Mouse (Mus musculus): Measurements from ENCODE around the gene Sprtn. TPM values are rescaled to one million over a fixed set of nuclear protein-coding genes. Genes with fewer than 3 reads are reported as not detected.

The Sprtn gene
- polyA plus RNA-seq, 1 experiment from 2014 or later = 9.7 TPM

- 76% methylated on average over 17 of the region's 17 CpGs for WGBS
Measured at GRCm38 (mm10) chr8:124911938-124912872, 14.5 kb downstream of the Sprtn start.

DNA sequence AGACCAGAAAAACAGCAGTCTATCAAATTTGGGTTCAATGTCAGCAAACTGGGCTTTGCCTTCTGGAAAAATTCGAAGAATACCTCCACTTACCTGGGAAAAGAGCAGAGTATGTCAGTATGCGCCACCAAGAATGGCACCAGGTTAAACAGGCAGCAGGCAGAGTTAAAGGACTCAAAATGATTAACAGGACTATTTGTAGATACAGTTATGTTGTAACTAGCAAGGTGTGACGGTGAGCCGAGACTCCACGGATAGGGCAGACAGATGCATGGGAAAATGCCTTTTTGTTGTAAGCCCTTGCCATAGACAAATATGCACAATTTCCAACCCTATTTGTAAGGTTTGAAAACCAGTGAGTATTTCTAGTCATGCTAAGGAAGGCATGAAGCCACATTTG, 16.4 kb downstream of the Sprtn start:
- H3K4me3 ChIP-seq = no peak overlapping the region
- H3K36me3 ChIP-seq = peaks cover 69% of the 10 kb centered on the region
- no peak overlapping the region for H3K27ac ChIP-seq
- peaks cover 39% of the 10 kb centered on the region for H3K4me1 ChIP-seq
- no peaks in the 10 kb centered on the region for H3K27me3 ChIP-seq (ENCODE audit: insufficient read depth, poor library complexity, severe bottlenecking)
- no peak for DNase-seq (ENCODE audit: low spot score)
- no peaks in the 10 kb centered on the region for H3K9me3 ChIP-seq
- WGBS = 96% methylated on average over 5 of the region's 5 CpGs

More at GRCm38 (mm10) chr8:124911938-124912872, 14.5 kb downstream of the Sprtn start:
- H3K27ac ChIP-seq = no peak overlapping the region
- DNase-seq (ENCODE audit: low spot score) = no peak
- H3K9me3 ChIP-seq = no peaks in the 10 kb centered on the region
- H3K36me3 ChIP-seq = peaks cover 86% of the 10 kb centered on the region
- H3K27me3 ChIP-seq (ENCODE audit: insufficient read depth, poor library complexity, severe bottlenecking) = no peaks in the 10 kb centered on the region
- H3K4me3 ChIP-seq = no peak overlapping the region
- peaks cover 20% of the 10 kb centered on the region for H3K4me1 ChIP-seq

DNA sequence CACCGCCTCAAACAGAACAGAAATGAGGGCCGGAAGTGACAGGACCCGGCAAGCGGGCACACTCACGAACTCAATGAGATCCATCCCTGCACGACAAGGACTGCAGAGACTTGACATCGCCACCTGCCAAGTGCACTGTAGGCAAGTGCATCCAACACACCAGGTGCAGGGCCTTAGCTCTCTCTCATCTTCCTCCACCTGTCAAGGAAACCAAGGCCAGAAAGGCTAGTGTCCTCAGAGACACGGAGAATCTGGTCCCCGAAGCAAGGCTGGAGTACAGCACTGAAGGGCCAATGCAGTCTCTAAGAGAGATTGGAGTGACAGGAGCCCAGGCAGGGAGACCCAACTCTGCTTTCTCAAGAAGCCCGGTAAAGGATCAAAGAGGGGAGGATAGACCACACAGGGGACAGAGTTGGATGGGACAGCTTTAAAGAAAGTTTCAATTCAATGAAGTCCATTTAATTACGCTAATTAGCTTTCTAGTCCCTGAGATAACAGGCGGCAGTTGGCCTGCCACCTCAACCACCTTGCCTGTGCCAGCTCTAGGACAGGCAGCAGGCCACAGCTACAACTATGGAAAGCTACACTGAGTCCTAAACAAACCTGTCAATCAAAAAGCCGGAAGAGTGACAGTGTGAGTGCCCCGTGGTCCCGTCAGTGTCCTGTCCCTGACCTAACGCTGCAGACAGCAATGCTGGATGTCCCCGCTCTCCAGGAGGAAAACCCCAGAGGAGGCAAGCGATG, 20.2 kb downstream of the Sprtn start:
- WGBS = 81% methylated on average over 18 of the region's 18 CpGs

GRCm38 (mm10) chr8:124921369-124922279, 23.9 kb downstream of the Sprtn start:
- Histone ChIP-seq H3K27ac (peak overlapping the region; percentile 49), H3K27me3 (ENCODE audit: insufficient read depth, poor library complexity, severe bottlenecking) (no peaks in the 10 kb centered on the region), H3K36me3 (peaks cover 17% of the 10 kb centered on the region; the same call in 1 of the 2 replicates), H3K4me1 (peaks cover 79% of the 10 kb centered on the region), H3K9me3 (no peaks in the 10 kb centered on the region), H3K4me3 (0 out of 2 replicates have a peak overlapping the region, but pooled peaks have one; percentile 3)
- DNase-seq (ENCODE audit: low spot score) = no peak
- 58% methylated on average over 18 of the region's 18 CpGs for WGBS

More for the DNA sequence above, 20.2 kb downstream of the Sprtn start:
- no peaks in the 10 kb centered on the region for H3K9me3 ChIP-seq
- H3K4me1 ChIP-seq = peaks cover 54% of the 10 kb centered on the region
- no peak for DNase-seq (ENCODE audit: low spot score)
- no peak overlapping the region for H3K27ac ChIP-seq
- no peak overlapping the region for H3K4me3 ChIP-seq
- H3K36me3 ChIP-seq = peaks cover 30% of the 10 kb centered on the region
- H3K27me3 ChIP-seq (ENCODE audit: insufficient read depth, poor library complexity, severe bottlenecking) = no peaks in the 10 kb centered on the region

DNA sequence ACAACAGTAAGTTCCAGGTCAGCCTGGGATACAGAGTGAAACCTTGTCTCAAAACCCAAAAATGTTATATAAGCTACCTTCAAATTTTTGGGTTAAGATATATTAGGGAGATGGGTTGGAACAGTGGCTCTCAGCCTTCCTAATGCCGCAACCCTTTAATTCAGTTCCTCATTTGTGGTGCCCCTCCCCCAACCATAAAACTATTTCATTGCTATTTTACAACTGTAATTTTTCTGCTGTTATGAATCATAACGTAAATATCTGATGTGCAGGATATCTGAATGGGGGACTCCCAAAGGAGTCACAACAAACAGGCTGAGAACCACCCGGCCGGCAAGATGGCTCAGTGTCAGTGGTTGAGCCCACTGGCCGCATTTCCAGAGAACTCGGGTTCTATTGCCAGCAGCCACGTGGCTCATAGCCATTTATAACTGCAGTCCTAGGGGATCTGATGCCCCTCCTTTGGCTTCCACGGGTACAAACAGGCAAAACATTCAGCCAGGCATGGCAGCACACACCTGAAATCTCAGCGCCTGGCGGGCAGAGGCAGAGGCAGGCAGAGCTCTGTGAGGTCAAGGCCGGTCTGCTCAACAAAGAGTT, 24.9 kb downstream of the Sprtn start:
- Histone ChIP-seq H3K27ac (no peak overlapping the region), H3K36me3 (peaks cover 19% of the 10 kb centered on the region; the same call in 1 of the 2 replicates), H3K4me1 (peaks cover 80% of the 10 kb centered on the region), H3K9me3 (no peaks in the 10 kb centered on the region), H3K4me3 (no peak overlapping the region), H3K27me3 (ENCODE audit: insufficient read depth, poor library complexity, severe bottlenecking) (no peaks in the 10 kb centered on the region)
- 79% methylated on average over 11 of the region's 11 CpGs for WGBS
- DNase-seq (ENCODE audit: low spot score) = no peak

- Histone ChIP-seq H3K4me1 (peaks cover 74% of the 10 kb centered on the region), H3K27me3 (ENCODE audit: insufficient read depth, poor library complexity, severe bottlenecking) (no peaks in the 10 kb centered on the region), H3K4me3 (no peak overlapping the region), H3K9me3 (no peaks in the 10 kb centered on the region), H3K27ac (no peak overlapping the region), H3K36me3 (peaks cover 21% of the 10 kb centered on the region; the same call in 1 of the 2 replicates)
- WGBS = 87% methylated on average over 15 of the region's 15 CpGs
- DNase-seq (ENCODE audit: low spot score) = no peak
Measured at GRCm38 (mm10) chr8:124923971-124924652, 26.4 kb downstream of the Sprtn start.

DNA sequence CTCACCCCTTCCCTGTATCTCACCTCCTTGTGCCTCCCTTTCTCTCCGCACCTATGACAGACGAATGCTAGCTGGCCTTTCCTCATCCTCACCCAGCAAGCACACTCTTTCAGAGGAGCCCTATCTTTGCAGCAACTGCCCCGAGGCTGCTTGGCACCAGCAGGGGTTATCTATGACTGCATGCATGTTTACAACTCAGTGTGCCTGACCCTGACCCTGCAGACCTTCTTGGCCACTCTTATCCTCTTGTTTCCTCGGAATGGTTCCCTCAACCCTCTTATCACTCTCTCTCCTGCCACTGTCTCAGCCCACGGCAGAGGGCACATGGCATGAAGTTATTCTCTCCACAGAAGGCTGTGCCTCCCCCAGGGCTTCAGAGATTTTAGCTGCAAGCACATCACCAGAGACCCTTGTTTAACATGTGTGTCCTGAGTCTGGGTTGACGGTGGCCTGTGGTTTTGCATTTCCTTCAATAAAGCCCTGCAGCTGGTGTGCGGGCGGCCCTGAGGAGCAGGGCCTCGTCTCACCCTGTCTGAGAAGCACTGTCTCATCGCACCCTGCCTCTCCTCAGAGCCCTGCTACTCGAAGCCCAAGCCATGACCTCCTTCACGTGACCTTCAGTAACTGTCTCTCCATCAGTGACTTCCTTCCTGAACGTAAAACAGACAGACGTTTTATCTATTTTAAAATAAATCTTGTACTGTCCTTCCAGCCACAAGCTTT, 28.0 kb downstream of the Sprtn start:
- 35% methylated on average over 14 of the region's 14 CpGs for WGBS

DNA sequence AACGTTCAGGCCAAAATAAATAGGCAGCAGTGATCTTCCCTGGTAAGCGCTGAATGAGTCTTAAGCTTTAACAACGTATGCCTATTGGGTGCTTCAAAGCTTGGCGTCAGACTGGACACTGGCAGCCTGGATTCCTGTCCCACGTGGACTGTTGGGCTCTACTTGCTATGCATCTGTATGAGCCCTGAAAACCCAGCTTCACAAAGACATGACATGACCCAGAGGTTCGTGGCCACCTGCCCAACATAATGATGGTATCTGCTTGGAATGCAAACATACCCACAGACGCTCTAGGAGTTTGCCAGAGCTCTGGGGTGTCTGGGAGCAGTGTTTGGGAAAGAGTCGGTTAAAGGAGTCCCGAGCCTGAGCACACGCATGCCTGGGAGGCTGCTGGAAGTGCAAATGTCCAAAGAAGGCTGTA, 28.7 kb downstream of the Sprtn start:
- Histone ChIP-seq H3K36me3 (peaks cover 24% of the 10 kb centered on the region; the same call in 1 of the 2 replicates), H3K4me3 (no peak overlapping the region), H3K4me1 (peaks cover 80% of the 10 kb centered on the region), H3K27me3 (ENCODE audit: insufficient read depth, poor library complexity, severe bottlenecking) (no peaks in the 10 kb centered on the region), H3K27ac (peak overlapping the region; percentile 59), H3K9me3 (no peaks in the 10 kb centered on the region)
- WGBS = 45% methylated on average over 10 of the region's 10 CpGs
- DNase-seq (ENCODE audit: low spot score) = no peak

More for the DNA sequence above, 28.0 kb downstream of the Sprtn start:
- no peak for DNase-seq (ENCODE audit: low spot score)
- Histone ChIP-seq H3K4me1 (peaks cover 85% of the 10 kb centered on the region), H3K36me3 (peaks cover 21% of the 10 kb centered on the region; the same call in 1 of the 2 replicates), H3K27ac (peak overlapping the region; percentile 59), H3K9me3 (no peaks in the 10 kb centered on the region), H3K4me3 (peak overlapping the region; percentile 0; the same call in 1 of the 2 replicates), H3K27me3 (ENCODE audit: insufficient read depth, poor library complexity, severe bottlenecking) (no peaks in the 10 kb centered on the region)

DNA sequence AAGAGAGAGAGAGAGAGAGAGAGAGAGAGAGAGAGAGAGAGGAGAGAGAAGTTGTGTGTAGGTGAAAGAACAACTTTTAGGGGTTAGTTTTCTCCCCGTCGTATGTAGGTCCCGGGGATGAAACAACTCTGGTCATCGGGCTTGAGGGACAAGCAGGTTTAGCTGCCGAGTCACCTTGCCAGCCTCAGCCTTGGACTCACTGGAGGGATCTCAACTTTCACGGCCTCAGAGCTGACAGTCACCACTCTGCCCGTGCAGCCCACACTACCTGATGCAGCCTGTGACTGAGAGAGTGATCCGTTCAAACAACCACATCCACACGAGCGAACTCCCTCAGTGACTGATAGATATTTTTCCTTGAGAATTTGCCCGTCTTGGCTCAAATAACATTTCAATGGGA, 31.3 kb downstream of the Sprtn start:
- 0 out of 2 replicates have a peak overlapping the region, but pooled peaks have one; percentile 10 for H3K27ac ChIP-seq
- H3K27me3 ChIP-seq (ENCODE audit: insufficient read depth, poor library complexity, severe bottlenecking) = no peaks in the 10 kb centered on the region
- H3K9me3 ChIP-seq = no peaks in the 10 kb centered on the region
- no peak for DNase-seq (ENCODE audit: low spot score)
- no peak overlapping the region for H3K4me3 ChIP-seq
- H3K4me1 ChIP-seq = peaks cover 53% of the 10 kb centered on the region
- 81% methylated on average over 11 of the region's 11 CpGs for WGBS
- peaks cover 25% of the 10 kb centered on the region; the same call in 1 of the 2 replicates for H3K36me3 ChIP-seq

- peak overlapping the region; percentile 64; the same call in 1 of the 2 replicates for H3K27ac ChIP-seq
- H3K27me3 ChIP-seq (ENCODE audit: insufficient read depth, poor library complexity, severe bottlenecking) = no peaks in the 10 kb centered on the region
- no peak for DNase-seq (ENCODE audit: low spot score)
- H3K36me3 ChIP-seq = peaks cover 18% of the 10 kb centered on the region; the same call in 1 of the 2 replicates
- peaks cover 47% of the 10 kb centered on the region for H3K4me1 ChIP-seq
- no peaks in the 10 kb centered on the region for H3K9me3 ChIP-seq
- H3K4me3 ChIP-seq = no peak overlapping the region
- 72% methylated on average over 13 of the region's 13 CpGs for WGBS
Measured at GRCm38 (mm10) chr8:124930086-124930485, 32.4 kb downstream of the Sprtn start.

- no peaks in the 10 kb centered on the region for H3K9me3 ChIP-seq
- DNase-seq (ENCODE audit: low spot score) = no peak
- peaks cover 12% of the 10 kb centered on the region; the same call in 1 of the 2 replicates for H3K36me3 ChIP-seq
- H3K4me3 ChIP-seq = no peak overlapping the region
- no peak overlapping the region for H3K27ac ChIP-seq
- H3K4me1 ChIP-seq = peaks cover 42% of the 10 kb centered on the region
- no peaks in the 10 kb centered on the region for H3K27me3 ChIP-seq (ENCODE audit: insufficient read depth, poor library complexity, severe bottlenecking)
- 89% methylated on average over 4 of the region's 4 CpGs for WGBS
Measured at GRCm38 (mm10) chr8:124930649-124931048, 33.0 kb downstream of the Sprtn start.

All from heart, embryonic 10.5 days (tissue).